Mouse (Mus musculus): ENCODE results near the gene Itgb3bp.

Itgb3bp gene

DNA sequence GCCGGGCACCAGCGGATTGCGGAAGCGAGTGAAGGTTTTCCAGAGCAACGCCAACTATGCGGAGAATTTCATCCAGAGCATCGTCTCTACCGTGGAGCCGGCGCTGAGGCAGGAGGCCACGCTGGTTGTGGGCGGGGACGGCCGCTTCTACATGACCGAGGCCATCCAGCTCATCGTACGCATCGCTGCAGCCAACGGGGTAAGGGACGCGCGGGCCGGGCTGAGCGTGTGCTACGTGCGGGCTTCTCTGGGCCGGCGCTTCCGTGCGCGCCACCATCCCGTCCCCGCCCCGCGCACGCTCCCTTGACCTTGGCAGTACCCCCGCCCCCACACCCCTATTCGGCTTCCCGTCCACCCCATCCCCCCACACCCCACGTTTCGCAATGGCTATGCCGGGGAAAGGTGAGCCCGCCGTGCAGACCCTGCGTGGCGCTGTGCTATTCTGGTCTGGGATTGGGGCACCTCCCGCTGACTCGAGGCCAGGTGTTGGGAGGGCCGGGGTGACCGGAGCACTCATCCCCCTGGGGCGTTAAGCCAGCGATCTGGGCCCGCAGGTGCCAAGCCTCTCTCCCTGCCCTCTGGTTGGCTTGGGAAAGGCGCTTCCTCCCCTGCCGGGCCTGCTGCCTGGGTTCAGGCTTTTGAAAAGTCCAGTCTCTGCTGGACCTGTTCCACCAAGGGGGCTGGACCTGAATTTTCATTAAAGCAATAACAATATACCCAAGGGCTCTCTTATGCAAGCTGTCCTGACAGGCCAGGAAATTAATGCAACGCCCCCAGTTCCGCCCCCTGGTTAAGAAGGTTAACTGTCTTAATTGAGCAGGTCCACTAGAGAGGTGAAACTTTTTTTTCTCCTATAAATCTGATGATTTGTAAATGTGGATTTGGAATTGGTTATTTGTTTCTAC is at the start of gene Itgb3bp:
Gene Itgb3bp, minus strand, starts transcription at position 201 of the 905 bp plus-strand sequence.
- peak; percentile 91 for DNase-seq (ENCODE audit: extremely low read depth, insufficient read length, low spot score)

DNA sequence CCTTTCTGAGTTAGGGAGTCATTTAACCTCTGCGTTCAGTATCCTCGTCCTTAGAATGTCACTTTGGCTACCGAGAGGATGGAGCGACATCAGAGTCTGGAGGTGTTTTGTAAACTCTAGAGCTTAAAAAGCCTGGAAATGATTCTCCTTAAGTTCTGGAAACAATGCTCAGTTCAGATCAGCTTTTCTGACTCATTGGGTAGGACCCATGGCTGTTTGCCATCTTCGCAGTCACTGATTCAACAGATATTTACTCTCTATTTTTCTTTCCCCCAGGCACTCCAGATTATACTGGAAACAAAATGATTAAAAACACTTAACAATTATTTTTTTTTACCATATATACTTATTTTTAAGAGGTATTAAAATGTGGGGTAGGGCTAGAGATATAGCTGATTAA is 49.7 kb upstream of the Itgb3bp start:
- peak; percentile 44 for DNase-seq (ENCODE audit: extremely low read depth, insufficient read length, low spot score)

DNA sequence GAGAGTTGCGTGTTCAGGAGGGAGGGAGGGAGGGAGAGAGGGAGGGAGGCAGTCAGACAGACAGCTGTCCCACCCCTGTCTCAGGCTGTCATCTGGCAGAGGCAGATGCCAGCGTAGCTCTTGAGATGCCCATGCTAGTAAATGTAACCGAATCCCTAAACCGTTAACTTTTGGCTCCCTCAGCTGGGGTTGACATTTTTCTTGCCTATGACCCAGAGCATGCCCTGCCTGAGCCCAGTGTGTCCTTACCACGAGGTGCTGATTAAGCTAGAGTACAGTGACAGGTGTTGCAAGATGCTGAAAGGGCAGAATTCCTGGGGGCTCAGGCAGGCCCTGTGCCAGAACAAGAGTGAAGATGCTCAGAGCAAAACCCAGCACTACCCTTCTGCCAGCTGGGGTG is 44.8 kb upstream of the Itgb3bp start:
- peak; percentile 44 for DNase-seq (ENCODE audit: extremely low read depth, insufficient read length, low spot score)

DNA sequence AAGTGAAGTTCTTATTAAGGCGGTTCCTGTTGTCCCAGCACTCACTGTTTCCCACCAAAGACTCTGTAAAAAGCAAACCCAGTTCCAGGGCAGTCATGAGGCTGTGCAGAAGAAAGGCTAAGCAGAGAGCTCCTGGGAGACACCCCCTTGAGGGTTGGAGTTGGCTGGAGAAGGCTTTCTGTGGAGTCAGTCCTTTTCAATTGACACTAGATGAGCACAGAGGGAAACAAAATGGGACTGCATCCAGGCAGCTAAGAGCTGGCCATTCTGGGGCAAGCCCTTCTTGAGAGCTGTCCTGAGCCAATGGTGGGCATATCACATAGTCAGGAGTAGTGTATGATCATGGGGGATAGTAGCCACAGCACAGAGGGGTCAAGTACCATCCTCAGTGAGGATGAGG is 44.3 kb upstream of the Itgb3bp start:
- no peak for DNase-seq (ENCODE audit: extremely low read depth, insufficient read length, low spot score)

DNA sequence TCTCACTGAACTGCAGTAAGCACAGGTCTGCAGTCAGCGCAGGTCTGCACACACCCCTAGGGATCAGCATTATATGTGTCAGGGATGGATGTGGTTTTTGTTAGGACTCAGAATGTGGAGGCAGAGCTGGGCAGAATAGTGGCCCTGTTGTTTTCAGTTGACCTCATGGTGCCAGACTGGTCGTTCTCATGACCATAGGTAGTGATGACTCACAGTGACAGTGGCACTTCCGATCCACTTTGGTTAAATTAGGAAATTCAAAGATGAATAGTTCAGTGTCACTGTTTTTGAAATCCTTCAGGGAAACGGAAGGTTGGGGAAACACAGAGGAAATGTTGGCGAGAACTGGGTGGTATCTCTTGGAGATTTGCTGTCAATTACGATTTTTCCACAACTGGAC is 43.3 kb upstream of the Itgb3bp start:
- peak; percentile 64 for DNase-seq (ENCODE audit: extremely low read depth, insufficient read length, low spot score)

DNA sequence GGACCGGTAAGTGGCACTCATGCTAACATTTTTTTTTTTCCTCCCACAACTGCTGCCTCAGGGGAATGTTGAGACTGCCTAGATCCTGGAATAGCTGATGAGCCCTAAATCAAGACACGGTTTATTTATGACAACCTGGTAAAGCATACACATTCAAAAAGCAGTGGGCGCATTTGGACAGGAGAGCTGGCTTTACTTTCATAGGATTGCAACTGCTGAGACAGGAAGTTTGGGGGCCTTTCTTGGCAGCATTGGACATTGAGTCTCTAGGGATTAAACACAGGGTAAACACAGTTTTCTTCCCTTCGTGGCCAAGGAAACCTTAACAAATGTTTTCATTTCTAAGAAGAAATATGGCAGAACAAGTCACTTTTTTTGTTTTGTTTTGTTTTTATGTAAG is 40.5 kb upstream of the Itgb3bp start:
- DNase-seq (ENCODE audit: extremely low read depth, insufficient read length, low spot score), result no peak

DNA sequence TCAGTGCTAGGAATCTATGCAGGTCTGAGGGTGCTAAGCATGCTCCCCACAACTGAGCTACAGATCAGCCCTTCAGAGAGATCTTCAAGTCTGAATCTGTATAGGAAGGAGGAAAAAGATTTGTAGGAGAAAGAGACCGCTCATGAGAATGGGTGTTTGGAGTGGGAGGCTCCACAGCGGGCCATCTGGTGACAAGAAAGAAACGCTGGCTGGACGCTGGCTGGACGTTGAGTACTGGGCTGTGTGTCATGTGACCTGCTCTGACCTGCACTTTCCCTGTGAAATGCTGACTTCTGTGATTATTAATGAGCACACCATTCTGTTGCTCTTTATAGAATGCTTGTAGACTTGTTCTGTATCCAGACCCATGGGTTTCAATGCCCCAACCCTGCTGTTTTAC is 39.7 kb upstream of the Itgb3bp start:
- DNase-seq (ENCODE audit: extremely low read depth, insufficient read length, low spot score), result no peak

DNA sequence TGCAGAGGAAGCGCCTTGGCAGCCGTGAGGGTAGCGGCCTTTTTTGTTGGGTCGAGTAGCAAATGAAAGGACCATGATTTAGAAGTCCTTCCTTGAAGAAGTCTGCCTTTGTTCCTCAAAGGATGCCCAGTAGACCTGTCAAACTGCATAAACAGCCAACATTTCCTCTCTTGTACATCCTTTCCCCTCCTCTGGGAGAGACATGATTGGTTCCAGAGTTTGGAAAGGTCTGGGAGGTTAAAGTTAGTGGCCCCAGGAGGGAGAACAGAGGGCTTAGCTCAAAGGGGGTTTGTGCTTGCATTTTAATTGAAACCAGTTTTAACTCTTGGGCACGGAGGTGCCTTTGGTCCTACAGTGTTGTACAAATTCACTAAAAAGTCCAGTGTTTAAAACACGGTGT is 36.9 kb upstream of the Itgb3bp start:
- no peak for DNase-seq (ENCODE audit: extremely low read depth, insufficient read length, low spot score)

DNA sequence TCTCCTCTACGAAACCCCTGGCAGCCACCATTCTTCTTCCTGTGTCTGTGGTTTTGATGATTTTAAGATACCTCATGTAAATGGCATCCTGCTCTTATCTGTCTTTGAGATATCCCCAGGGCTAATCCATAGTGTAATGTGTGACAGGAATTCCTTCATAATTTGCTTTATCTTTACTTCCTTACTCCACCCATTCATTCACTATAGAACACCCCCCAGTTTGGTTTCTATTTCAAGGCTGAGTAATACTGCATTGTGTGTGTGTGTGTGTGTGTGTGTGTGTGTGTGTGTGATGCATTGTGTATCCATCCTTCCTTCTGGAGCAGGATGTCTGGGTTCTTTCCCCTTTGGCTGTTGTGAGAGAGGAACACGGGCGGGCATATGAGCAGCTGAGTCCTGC is 29.7 kb upstream of the Itgb3bp start:
- DNase-seq (ENCODE audit: extremely low read depth, insufficient read length, low spot score), result no peak

DNA sequence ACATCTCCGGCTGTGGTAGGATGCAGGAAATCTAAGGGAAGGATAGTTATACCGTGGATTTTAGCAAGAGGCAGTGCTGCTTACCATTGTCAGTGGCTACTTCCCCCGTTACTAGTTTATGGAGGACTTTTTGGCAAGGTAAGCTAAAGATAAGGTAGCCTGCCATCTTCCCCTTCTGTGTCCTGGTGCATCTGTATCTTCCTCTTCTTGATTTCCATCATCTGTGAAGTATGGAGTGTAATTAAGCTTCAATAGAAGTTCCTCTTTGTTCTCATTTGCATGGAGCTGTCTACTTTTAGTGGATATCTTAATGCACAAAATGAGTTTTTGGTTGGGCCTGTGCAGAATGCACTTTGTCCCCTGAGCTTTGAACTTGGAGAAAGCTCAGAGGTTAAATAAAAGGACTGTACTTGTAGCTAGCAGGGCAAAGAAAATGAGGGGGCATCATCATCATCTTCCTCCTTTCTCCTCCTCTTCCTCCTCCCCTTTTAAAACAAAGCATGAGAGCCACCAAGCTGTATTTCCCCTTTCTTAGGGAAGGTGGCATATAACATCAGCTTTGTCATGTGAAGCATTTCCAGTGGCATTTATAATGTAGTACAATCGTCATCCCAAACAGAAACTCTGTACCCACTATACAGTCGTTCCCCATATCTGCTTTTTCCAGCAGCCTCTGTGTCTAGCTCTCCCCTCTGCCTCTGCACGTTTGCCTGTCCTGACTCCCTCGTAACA is 28.6 kb upstream of the Itgb3bp start:
- no peak for DNase-seq (ENCODE audit: extremely low read depth, insufficient read length, low spot score)

DNA sequence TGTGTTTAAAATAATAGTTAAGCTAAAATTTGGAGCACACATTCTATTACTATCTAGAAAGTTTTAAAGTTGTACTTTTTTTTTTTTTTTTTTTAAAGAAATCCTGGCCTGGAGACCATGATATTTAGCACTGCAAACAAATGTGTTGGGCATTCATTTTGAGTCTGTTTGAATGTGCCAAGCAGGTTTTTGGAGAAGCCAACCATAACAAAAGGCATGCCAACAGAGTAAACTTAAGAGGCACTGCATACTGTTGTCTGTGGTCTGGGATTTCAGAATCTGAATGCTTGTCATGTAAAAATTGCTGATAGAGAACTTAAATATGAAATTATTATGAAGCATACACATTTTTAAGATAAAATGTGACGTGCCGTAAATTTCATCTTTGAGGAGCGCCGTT is 27.6 kb upstream of the Itgb3bp start:
- no peak for DNase-seq (ENCODE audit: extremely low read depth, insufficient read length, low spot score)

DNA sequence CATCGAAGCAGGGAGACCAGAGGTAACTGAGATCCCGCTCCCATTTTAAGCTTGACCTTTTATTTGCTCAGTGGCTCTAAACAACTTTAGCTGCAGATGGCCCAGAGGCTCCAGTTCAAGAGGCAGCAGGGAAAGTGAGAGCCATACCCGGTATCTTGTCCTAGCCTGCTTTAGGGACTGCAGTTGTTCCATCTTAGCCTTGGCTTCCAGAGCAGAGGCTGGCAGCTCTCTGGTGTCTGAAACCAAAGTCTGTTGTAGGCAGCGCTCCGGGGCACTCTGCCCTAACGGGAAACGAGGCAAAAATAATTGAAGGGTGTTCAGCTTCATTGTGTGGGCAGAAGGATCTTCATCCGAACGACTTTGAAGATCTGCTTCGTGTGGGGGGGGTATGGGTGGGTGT is 25.8 kb upstream of the Itgb3bp start:
- no peak for DNase-seq (ENCODE audit: extremely low read depth, insufficient read length, low spot score)

DNA sequence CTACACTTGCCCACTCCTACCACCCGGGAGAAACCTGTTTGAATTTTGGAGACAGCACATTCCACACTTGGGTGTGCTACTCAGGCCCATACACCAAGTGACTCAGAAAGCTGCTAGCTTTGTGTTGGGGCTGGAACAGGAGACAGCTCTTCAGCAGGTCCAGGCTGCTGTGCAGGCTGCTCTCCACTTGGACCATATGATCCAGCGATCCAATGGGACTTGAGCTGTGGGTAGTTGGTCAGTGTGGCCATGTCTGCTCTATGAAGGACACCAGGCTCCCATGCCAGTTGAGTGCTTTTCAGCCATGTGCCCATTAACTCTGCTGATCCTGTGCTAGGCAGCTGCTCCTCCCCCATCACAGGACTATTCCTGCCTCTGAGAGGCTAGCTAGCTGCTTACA is 24.3 kb upstream of the Itgb3bp start:
- peak; percentile 60 for DNase-seq (ENCODE audit: extremely low read depth, insufficient read length, low spot score)

DNA sequence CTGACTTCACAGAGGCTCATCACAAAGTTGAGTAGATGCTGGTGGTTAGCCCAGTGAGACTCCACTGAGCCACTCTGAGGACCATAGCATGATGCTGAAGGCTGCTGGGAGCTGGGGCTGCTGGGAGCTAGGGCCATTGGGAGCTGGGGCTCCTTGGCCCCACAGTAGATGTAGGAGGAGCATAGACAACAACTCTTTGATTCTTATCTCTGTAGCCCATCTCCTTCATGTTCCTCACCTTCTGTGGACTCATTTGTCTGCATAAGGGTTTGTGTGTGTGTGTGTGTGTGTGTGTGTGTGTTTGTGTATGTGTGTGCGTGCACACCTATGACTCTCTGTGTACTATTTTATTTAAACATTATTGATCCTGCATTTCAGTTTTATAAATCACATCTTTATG is 18.3 kb upstream of the Itgb3bp start:
- DNase-seq (ENCODE audit: extremely low read depth, insufficient read length, low spot score), result no peak

DNA sequence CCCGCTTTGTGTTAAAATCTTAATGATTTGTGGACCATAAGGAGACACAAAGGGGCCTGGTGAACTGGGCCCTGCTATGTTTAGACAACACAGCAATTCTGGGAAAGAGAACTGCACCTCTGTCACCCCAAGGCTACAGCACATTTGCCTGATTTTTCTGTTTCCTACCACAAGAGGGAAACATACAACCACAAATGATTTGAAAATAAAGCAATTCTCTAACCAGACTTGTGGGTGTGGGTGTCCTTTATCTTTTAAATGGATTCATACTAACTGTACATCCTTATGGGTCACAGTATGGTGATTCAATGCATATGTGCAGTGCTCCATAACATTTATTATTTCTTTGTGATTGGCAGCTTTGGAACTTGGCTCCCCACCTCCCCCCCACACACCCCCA is 17.6 kb upstream of the Itgb3bp start:
- no peak for DNase-seq (ENCODE audit: extremely low read depth, insufficient read length, low spot score)

DNA sequence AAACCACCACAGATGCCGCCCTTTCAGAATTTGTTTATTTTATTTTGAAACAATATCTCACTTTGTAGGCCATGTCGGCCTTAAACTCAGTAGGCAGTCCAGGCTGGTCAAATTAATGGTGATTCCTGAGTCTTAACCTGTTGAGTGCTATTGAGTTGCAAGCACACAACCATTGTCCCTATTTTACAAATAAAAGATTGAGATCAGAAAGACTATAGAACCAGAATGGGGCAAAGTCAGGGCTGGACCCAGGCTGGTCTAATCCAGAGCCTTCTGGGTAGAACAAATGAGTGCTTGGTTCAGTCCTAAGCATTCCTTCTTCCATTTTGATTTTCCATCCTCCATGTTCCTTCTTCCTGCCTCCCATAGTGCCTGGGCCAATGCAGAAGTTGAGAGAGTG is 16.9 kb upstream of the Itgb3bp start:
- DNase-seq (ENCODE audit: extremely low read depth, insufficient read length, low spot score), result no peak

DNA sequence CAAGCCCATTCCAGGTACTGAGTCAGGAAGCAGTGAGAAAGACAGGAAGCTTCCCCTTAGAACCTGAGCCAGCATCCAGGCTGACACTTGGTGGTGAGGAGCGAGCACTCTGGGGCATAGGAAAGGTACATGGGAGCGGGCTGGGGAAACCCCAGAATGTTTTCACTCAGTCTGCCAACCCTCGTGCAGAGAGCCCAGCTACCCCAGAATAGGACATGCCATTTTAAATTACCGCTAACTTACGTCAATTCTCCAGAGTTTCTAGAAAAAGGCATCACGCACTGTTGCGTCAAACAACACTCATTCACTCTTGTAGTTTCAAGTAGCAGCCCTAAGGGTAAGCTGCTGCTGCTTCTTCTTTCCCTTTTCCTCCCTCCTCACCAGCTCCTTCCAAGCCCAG is 15.4 kb upstream of the Itgb3bp start:
- DNase-seq (ENCODE audit: extremely low read depth, insufficient read length, low spot score), result no peak

DNA sequence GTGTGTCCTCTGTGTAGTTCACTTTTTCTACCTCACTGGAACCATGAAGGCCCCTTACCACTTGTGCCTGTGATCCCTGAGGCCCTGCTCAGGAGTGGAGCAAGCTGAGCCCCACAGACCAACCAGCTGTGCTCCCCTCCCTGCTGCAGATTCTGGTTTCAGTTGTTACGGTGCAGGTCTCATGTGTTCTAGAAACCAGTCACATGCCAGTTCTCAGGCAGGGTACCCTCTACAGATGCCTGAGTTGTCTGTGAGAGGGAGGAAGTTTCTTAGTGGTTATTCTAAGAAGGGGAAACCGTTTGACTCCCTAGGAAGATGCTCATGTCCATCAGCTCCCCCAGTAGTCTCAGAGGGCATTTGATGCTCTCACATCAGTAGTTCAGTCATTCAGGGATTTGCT is 15.0 kb upstream of the Itgb3bp start:
- no peak for DNase-seq (ENCODE audit: extremely low read depth, insufficient read length, low spot score)

DNA sequence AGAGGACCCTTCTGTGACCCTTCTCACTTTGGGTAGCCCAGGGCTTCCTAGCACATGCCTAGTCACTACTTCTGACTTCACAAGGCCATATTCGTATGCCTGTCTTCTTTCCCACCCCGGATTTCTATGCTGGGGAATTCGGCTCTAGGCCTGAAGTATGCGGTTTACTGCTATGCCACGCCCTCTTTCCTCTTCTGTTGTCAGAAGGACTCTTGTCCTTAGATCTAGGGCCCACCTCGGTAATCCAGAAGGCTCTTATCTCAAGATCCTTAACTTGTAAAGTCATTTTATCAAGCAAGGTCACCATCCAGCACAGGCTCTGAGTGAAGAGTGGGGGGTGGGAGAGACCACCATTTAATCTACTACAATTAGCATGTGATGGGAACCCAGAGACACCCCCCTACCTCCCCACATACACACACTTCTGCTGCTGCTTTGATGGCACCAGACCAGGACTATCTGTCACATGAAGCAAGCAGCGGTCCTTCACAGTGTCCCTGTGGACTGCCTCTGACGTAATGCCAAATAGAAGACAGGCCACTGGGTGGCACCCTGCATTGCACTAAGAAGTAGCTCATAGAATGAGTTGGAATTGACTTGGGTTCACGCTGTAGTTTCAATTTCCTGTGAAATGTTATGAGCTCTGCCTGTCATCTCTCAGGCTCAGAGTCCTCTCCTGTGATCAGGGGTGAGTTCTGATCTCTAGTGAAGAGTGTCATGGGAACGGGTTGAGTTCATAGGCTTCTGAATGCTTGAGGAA is 12.2 kb upstream of the Itgb3bp start:
- no peak for DNase-seq (ENCODE audit: extremely low read depth, insufficient read length, low spot score)

DNA sequence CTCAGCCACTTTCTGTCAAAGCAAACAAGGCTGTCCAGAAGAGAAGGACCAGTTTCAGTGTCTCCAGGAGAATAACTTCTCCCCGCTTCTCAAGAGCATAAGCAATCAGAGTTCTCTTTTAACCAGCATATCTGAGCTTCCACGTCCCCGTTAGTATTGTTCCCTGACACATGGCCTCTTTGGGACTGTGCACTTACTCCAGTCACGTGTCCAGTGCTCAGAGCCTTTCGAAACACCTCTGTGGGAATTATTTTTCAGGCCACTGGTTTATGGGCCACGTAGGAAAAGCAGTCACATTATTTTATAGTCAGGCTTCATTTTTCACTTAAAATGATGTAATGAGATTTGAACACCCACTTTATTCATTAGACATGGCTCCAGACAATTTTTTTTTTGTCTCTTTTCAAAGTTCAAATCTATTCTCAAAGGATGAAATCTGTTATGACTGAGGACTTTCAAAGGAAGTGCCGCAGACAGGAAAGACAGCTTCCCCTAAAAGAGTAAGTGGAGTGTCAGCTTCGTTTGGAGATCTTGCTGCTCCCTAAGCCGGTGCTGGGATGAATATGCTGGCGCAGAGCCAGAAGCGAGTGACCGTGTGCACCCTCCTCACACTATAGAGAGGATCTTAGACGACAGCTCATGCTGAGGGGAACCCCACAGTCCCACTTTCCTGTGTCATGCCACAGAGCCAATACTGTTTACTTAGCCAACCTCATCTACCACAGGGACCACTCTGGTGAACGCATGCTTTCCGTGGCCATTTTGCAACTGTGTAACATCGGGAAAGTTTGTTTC is 10.3 kb upstream of the Itgb3bp start:
- no peak for DNase-seq (ENCODE audit: extremely low read depth, insufficient read length, low spot score)

DNA sequence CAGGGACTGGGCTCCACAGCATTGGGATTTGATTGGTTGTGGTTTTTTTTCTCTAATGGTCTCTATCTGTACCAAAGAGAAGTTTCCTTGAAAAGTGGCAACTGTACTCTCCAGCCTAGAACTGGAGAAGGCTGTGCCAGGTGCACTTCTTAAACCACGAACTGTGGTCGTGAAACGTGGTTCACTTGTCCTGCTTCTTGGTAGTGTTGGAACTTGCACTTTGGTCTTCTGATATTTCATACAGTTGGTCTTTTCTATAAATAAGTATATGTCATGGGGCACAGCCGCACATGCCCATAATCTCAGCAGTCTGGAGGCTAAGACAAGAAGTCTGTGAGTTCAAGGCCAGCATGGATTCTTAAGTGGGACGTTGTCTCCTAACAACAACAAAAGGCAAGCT is 6.7 kb upstream of the Itgb3bp start:
- DNase-seq (ENCODE audit: extremely low read depth, insufficient read length, low spot score), result no peak

Data from 3134 (cell line).